Mouse (Mus musculus): ENCODE results near the gene Tedc1.

DNA sequence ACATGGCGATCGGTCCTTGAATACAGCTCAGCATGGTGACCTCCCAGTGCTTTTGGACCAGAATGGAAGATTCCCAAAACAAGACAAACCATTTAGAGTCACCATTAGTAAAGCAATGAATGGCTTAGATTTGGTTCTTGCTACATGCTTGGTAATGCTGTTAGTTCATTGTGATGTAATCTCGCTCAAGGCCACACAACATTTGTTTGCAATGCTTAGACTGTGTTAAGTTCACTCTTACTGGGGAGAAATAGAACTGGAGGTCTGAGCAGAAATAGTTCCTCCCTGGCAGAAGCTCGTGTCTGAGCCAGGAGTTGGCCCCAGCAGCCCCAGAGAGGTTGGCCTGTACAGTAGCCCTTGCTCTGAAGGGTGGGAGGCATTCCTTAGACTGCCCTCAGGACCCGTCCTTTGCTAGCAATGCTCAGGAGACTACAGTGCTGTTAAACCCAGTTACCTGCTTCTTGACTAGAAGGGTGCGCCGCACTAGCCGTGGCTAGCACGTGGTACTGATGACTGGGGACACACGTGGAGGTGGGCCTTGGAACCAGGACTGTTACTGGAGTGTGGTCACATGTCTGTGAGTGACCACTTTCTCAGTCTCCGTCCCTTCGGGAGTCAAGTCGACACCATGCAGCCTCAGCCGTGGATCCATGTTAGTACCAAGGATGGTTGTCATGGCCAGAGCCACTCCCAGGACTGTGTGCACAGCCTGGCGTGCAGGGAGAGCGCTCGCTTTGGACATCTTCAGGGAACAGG, 47.5 kb upstream of the Tedc1 start:
- TF ChIP-seq CTCF (IDR thresholded peaks at IDR 0.05; ENCODE audit: extremely low read depth, insufficient read depth, low read length) (no peak), POLR2A (IDR thresholded peaks at IDR 0.05; ENCODE audit: extremely low read depth, insufficient read depth, low read length) (no peak)

Data from cortical plate, adult 2 months (tissue).